9 mouse cellular contexts compared by ENCODE assay signal in genomic region chr15:103627085-103627484, GRCm38 (mm10).
DNase-seq lines count a peak whose midpoint lies in the region; ATAC-seq and TF ChIP-seq lines count a peak whose summit lies in the region.
"Had no signal": no experiment of that assay in that cellular context is flagged by ENCODE, and none has a peak within 500 bp of the region (broad histone marks: within the 10 kb centered on the region; RNA-seq: fewer than 3 reads in every experiment).

No protein-coding gene starts in this region.

- peak; percentile 74 for ATAC-seq in kidney, embryonic 16.5 days (ENCODE audit: low FRiP score, low TSS enrichment)

- peak; percentile 45 for DNase-seq in adrenal gland, postnatal 14 days
- no peak for DNase-seq in adrenal gland, adult 18-20 months (ENCODE audit: low spot score in 2 of 2)
- peak; percentile 25 for DNase-seq in ES-CJ7 (ENCODE audit: low read depth, low spot score)
- peak; percentile 8 for DNase-seq in embryo, embryonic 11 days
- peak; percentile 28 for DNase-seq in lung, postnatal 36 days
- no peak for DNase-seq in c-Kit-positive CD71-positive TER-119-positive erythroid progenitor cells, embryonic 14.5 days (ENCODE audit: low spot score)
- no peak for DNase-seq in gastrocnemius, adult 2 months

- H3K36me3 ChIP-seq in kidney, embryonic 16.5 days (ENCODE audit: insufficient read depth, low read length), result no peaks in the 10 kb centered on the region
- H3K36me3 ChIP-seq: midbrain, embryonic 12.5 days had no signal

- no peak overlapping the region for H3K4me2 ChIP-seq in kidney, embryonic 16.5 days (replicated peaks; ENCODE audit: low read depth, low read length)
- H3K4me2 ChIP-seq: midbrain, embryonic 12.5 days had no signal

- peak overlapping the region; percentile 14; the same call in 1 of the 2 replicates for H3K27ac ChIP-seq in kidney, embryonic 16.5 days (ENCODE audit: low read length)
- H3K27ac ChIP-seq in gastrocnemius, adult 2 months, result no peak overlapping the region
- H3K27ac ChIP-seq: midbrain, embryonic 12.5 days had no signal

- no peak for TF ChIP-seq CTCF in gastrocnemius, adult 2 months (IDR thresholded peaks at IDR 0.05)

- no peak overlapping the region for H3K4me3 ChIP-seq in kidney, embryonic 16.5 days (ENCODE audit: low read length)
- no peak overlapping the region for H3K4me3 ChIP-seq in gastrocnemius, adult 2 months
- H3K4me3 ChIP-seq: midbrain, embryonic 12.5 days had no signal

- intact Hi-C loops in gastrocnemius, adult 2 months (cut with DNase I), result no loop called here

- H3K4me1 ChIP-seq in kidney, embryonic 16.5 days (ENCODE audit: insufficient read depth, low read length), result peaks cover 7% of the 10 kb centered on the region

- H3K9me3 ChIP-seq in kidney, embryonic 16.5 days (ENCODE audit: low read length), result no peaks in the 10 kb centered on the region
- H3K9me3 ChIP-seq: midbrain, embryonic 12.5 days had no signal

- H3K27me3 ChIP-seq in kidney, embryonic 16.5 days (ENCODE audit: insufficient read depth, low read length), result no peaks in the 10 kb centered on the region
- H3K27me3 ChIP-seq: midbrain, embryonic 12.5 days had no signal

- WGBS in kidney, embryonic 16.5 days, result 24% methylated on average over 1 of the region's 1 CpGs

- no peak overlapping the region for H3K9ac ChIP-seq in kidney, embryonic 16.5 days (replicated peaks; ENCODE audit: low read length)
- H3K9ac ChIP-seq: midbrain, embryonic 12.5 days had no signal

Comparison
In these comparisons a context has a peak if more than half of its experiments do, and no peak if none do; other contexts are left out.
1. DNase-seq: peak in adrenal gland, postnatal 14 days (single experiment), ES-CJ7 (single experiment), embryo, embryonic 11 days (single experiment) and lung, postnatal 36 days (single experiment); none in adrenal gland, adult 18-20 months (0 of 2), c-Kit-positive CD71-positive TER-119-positive erythroid progenitor cells, embryonic 14.5 days (single experiment) and gastrocnemius, adult 2 months (single experiment).